Mouse (Mus musculus) kidney, adult 9 months (tissue): ENCODE results near the gene Gins3.
"Not testable (repeated sequence)": the region's sequence is repeated elsewhere in the genome, so short reads cannot be mapped to it uniquely, and the experiment has no call there.

Experiments
- DNase-seq: peaks from one replicate; pipeline ENCODE4 v3.0.0; 2022

Gins3 gene

DNA sequence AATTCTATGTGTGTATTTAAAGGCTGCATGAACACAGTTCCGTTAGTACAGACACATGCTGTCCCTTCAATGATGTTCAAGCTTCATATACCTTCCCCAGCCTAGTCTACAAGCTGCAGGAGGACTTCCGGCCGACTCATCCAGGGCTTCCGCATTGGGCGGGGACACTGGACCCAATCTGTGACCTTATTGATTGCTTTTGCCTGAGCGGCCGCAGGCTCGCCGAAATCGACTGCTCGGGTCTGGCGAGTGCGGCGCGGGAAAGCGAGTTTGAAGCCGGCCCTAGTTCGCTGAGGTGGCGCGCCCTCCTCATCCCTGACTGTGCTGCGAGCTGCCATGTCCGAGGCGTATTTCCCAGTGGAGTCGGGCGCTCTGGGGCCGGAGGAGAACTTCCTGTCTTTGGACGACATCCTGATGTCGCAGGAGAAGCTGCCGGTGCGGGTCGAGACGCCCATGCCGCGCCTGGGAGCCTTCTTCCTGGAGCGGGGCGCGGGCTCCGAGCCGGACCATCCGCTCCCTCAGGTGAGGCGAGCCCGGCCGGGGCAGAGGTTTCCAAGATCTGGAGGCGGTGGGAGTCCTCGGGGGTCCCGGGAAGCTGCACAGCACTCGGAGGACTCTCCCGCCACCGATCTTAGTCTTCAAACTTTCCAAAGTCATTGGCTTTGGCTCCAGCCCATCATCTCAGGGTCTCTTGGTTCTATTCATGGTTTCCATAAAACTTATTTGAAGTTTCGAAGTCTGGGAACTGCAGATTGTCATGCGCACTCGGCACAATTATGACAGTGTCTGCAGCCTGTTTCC lies at the start of gene Gins3:
Gene Gins3 (plus strand): TSS at position 192 of the 801 bp plus-strand sequence.
- peak; percentile 96 for DNase-seq

DNA sequence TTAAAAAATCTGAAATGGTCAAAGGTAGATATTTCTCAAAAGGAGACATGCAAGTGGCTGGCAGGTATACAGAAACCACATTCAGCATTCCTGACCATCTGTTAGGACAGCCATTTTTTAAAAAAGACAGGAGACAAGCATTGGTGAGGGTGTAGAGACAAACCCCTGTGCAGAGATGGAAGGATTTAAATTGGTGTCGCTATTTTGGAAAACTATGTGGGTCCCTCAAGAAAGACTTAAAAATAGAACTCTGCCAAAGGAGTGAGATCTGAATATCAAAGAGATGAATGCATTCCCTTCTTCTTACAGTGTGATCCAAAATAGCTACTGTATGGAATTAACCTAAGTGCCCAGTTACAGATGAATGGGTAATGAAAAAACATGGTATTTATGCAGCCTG lies 45.9 kb upstream of the Gins3 start:
- no peak for DNase-seq

DNA sequence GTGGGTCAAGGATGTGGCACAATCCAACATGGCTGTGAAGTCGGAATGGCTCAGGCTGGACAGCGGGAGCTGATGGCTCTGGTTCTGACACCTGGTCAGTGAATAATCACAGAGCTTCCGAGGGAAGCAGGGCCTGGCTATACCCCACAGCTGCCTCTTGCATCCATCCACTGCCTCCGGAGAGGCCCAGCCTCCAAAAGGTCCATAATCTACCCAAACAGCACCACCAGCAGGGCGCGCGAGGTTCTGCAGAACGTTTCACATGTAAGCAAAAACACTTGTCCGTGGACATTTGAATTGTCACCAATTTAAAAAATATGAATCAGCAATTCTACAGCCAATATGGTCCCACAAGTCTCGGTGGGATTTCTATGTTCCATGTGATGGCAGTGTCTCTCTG lies 44.0 kb upstream of the Gins3 start:
- no peak for DNase-seq

DNA sequence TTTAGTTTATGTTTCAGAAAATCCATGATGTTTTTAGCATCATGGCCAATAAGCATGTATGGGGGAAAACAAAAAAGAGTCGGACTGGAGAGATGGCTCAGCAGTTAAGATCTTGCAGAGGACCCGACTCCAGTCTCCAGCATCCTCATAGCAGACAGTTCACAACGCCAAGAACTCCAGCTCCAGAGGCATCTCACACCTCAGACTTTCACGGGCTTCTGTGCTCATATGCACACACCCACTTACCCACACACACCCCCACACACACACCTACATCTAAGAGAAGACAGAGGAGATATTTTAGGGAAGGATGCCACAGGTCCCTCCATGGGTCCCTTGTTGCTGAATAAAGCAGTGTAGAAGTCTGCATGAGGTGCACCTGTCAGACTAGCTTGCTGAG lies 42.7 kb upstream of the Gins3 start:
- DNase-seq = no peak

DNA sequence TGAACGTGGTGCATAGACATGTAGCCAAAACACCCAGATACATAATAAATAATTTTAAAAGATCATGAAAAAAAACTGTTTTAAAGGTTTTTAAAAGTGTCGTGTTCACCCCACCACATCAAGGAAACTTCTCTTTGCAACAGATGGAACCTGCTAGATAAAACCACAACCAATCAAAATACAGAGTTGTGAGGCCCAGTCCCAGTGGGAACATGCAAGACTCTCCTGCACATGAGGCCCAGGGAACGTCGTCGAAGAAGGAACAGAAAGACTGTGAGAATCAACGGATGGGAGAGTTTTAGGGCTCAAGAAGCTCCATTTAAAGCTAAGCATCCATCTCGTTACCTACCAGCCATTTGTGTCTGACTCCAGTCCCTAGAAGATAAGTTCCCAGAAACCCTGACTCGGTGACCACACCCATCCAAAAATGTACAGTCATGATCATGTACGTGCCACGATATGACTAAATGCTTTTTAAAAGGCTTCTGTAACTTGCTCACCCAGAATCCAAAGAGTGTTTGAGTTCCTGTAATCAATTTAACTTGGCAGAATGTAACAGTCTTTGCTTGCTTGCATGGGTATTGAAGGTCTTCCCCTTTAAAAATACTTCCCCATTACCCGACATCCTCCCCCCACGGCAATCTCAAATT lies 41.0 kb upstream of the Gins3 start:
- DNase-seq = no peak

DNA sequence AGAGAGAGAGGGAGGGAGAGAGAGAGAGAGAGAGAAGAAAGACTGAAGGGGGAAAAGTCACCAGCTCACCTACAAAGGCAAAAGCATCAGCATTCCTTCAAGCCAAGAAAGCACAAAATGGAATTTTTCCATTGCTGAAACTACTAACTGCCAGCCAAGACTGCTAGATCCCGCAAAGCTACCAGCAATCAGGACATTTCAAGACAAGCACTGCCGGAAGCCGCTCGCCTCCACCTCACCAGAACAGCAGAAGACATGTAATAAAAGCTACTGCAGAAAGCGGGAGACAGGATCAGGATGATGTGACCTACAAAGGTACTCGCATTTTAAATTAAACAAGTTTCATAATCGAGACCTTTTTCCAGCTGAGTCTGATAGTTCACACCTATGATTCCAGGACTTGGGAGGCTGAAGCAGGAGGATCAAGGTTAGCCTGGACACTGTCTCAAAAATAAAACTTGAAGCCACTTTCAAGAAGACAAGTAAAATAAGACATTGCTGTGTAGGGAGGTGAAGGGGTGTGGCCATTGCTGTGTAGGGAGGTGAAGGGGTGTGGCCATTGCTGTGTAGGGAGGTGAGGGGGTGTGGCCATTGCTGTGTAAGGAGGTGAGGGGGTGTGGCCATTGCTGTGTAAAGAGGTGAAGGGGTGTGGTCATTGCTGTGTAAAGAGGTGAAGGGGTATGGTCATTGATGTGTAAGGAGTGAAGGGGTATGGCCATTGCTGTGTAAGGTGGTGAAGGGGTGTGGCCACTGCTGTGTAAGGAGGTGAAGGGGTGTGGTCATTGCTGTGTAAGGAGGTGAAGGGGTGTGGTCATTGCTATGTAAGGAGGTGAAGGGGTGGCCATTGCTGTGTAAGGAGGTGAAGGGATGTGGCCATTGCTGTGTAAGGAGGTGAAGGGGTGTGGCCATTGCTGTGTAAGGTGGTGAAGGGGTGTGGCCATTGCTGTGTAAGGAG lies 39.5 kb upstream of the Gins3 start:
- DNase-seq = no peak

DNA sequence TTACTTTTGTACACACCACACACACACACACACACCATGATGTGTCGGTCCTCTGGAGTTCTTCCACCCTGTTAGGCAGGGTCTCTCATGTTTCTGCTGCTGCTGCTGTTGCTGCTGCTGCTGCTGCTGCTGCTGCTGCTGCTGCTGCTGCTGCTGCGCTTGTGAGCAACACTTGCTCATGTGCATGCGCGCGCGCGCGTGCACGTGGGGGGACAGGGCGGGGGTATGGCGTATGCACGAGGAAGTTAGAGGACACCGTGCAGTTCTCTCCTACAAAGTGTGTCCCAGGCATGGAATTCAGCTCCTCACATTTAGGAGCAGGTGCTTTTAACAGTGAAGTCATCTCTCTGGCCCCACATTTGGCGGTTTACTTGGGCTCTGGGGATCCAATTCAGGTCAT lies 38.1 kb upstream of the Gins3 start:
- DNase-seq = no peak

DNA sequence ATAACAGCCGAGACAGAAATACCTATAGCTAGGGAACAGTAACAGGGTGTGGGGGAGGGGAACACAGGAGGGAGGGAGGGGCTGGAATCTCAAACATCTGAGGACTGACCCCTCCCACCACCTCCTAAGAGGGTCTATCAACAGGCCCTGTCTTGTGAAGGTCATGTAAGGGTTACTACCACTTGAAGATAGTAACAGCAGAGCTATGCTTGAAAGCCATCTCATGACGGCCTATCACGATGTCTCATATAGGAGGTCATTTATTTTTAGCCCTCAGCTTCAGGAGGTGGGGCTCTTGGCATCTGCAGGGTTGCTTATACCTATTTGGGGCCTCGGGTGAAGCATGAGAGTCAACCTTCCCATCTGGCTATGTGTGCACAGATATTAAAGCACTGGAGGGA lies 36.4 kb upstream of the Gins3 start:
- no peak for DNase-seq

DNA sequence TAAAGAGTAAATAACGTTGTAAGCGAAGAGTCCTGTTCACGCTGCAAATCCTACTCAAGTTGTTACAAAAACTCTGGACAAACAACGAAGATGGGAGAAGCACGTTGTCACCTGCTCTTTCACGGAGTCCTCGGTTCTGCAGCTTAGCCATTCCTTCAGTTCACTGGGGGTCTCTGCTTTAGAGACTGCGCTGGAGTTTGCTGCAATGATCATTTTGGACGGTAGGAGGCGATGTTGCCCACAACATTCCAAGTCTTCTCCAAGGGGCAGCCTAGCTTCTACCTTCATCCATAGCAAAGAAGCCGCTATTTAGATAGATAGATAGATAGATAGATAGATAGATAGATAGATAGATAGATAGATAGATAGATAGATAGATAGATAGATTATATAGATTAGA lies 33.4 kb upstream of the Gins3 start:
- peak; percentile 39 for DNase-seq

DNA sequence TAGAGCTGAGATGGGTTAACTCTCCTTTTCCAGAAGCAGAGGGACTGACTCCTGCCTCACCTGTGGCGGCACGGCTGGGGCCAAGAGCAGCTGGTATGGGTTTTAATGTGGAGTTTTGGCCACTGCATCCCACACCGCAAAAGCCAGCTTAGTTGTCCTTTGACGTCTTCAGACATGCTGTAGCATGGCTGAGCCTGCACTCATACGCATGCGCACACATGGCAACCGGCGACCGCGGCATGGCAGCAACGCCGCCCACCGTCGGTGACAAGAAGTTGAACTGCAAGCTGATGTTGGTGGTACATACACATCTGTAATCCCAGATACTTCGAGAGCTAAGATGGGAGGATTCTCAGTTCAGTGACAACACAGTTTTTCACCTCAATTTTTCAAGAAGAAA lies 31.9 kb upstream of the Gins3 start:
- no peak for DNase-seq

DNA sequence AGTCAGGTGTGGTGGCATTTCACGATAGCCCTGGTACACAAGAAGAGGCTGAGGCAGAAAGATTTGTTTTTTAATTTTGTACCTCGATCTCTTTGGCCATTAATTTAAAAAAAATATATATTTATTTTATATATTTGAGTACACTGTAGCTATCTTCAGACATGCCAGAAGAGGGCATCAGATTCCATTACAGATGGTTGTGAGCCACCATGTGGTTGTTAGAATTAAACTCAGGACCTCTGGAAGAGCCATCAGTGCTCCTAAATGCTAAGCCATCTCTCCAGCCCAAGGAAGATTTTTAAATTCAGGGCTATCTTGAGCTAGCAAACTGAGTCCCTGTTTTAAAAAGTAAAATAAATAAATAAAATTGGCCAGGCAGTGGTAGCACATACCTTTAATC lies 31.1 kb upstream of the Gins3 start:
- DNase-seq = no peak

DNA sequence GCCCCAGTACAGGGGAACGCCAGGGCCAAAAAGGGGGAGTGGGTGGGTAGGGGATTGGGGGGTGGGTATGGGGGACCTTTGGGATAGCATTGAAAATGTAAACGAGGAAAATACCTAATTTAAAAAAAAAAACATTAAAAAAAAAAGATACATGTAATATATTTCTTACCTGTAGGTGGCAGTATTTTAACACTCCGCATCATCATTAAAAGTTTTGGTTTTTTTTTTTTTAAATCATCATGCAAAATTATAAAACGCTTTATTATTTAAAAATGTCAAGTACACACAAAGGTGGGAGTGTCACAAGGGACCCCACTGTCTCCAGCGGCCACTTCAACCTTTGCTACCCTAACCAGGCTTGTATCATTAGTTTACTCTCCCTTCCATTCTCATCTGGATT lies 26.7 kb upstream of the Gins3 start:
- not testable (repeated sequence) for DNase-seq

DNA sequence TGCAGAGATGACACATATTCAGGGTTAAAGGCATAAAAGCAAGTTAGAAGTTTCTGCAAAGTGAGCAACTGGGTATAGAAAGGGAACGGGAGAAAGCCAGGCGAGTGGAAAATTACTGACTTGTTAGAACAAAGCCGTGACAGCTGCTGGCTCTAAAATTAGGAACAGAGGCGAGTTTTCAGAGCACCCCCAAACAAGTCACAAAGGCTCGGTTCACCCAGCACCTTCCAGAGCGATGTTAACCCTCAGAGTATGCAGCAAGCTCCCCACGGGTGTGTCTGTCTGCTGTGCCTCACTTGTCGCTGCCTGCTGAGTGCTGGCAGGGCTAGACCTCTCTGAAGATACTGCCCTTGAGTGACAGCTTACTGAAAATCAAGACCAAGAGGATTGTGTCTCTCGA lies 26.0 kb upstream of the Gins3 start:
- DNase-seq = no peak

DNA sequence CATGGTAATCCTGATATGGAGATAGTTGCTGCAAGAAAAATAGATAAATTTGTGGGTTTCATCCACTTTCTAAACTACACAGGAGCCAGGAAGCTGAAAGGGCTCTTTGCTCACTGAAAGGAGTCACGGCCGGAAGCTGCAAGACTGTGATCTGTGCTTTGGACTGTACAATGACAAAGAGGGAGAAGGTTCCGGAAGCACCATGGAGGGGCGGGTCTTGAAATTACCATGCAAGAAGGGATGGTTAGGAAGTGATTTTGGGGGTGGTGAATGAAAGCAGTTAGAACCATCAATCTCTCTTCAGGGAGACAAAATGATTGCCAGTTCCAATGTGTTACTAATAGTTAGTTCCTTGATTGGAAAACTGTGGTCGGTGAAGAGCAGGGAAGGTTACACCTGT lies 23.8 kb upstream of the Gins3 start:
- no peak for DNase-seq

DNA sequence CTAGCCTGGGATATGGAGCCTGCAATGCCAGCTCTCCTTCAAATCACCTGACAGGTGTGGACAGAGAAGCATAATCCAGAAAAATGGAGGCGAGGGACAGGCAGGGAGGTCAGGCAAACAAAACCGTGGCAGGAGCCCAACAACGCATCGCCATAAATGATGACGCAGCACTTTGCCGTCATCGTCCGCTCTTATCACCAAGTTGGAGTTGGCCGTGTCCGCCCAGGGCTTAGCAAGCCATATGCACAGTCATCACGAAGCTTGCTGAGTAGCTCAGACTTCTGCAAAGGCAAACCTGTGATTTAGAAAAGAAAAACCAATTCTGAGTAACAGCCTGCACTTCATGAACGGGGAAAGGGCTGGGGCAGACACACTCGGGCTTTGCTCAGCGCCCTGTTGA lies 22.5 kb upstream of the Gins3 start:
- DNase-seq = no peak

DNA sequence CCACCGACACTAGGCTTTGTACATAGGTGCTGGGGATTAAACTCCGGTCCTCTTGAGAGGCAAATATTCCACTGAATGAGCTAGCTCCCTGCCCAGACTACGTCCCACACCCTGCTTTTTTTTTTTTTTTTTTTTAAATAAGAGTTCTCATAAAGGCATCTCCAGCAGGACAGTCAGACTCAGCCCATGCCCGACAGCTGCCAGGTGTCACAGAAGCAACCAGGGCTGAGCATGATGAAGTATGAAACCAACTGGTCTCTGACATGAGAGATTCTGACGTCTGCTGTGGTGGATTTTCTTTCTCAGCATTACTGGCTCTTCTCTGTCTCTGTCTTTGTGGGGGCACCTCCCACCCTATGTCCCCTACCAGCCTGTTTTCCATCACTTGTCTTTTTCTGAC lies 21.5 kb upstream of the Gins3 start:
- no peak for DNase-seq

DNA sequence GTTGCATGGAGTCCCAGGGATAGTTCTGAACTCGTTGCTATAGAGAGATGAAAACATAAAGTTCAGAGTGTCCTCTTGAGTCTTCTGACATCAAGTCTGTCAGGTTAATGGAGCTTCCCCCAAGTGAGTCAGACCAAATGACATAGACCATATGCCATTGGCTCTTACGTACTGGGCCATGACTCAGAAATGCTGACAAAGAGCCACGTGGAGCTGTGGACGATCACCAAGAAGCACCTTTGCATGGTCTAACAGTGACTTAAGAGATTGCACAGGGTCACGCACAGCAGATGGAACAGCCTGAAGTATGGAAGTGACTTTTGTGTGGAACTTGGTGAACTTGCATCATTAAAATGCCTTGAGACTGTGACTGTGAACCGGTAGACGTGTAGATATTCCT lies 16.9 kb upstream of the Gins3 start:
- no peak for DNase-seq

DNA sequence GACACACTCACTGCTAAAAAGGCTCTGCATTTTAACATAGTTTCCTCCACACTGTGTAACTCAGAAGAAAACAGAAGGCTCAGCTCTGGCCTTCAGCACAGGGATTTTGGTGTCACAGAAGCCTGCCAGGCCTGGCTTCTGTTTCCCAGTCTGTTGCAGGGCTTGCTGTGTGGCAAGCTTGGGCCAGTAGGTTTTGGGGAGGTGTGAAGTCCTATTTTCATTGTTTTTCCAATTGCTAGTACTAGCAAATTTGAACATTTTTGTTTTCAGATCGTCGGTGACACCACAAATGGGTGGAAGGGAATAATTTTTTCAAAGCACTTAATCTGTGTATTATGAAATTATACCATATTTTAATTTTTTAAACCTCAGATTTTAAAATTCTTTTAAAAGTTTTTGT lies 13.2 kb upstream of the Gins3 start:
- no peak for DNase-seq

DNA sequence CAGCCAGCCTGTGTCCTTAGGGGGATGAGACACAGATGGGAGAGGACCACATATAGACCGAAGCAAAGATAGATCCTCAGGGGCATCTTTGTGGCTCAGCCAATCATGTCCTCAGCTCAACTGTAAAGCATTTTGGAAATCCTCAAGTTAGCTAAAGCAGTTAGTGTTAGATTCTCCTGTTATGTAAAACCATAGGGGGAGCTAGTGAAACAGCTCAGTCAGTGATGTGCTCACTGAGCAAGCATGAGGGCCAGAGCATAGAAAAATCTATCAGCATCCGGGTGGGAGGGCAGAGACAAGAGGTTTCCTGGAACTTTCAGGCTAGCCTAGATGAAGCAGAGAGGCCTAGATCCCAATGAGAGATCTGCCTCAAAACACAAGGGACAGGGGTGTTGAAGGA lies 8.4 kb upstream of the Gins3 start:
- DNase-seq = no peak

DNA sequence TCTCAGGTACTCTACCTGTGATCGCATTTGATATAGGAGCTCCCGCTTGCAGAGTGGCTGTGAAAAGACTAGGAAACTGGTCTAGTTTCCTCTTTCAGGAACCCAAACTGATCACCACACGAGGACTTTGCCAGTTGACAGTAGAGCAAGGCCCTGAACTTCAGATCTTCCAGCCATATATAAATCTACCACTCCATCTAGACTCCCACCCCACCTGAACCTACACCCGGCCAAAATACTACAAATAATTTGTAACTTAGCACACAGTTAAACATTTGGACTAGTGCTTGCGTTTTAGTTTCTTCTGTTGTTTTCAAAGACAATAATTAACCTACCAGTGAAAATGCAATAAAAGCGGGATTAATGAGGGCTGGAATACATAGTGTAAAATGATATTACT lies 413 bp upstream of the Gins3 start:
- DNase-seq = peak; percentile 4

DNA sequence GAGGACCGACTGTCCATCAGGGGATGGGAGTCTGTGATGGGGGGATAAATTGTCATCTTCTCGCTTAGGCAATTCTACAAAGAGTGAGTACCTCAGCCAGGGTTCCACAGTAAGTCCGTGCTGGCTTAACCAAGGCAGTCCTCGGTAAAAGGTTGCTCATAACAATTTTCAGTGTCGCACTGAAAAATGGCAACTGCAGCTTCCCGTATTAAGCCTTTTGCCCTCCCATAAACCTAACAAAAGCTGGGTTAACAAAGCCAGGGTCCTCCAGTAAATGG lies 749 bp downstream of the Gins3 start:
- DNase-seq = no peak

DNA sequence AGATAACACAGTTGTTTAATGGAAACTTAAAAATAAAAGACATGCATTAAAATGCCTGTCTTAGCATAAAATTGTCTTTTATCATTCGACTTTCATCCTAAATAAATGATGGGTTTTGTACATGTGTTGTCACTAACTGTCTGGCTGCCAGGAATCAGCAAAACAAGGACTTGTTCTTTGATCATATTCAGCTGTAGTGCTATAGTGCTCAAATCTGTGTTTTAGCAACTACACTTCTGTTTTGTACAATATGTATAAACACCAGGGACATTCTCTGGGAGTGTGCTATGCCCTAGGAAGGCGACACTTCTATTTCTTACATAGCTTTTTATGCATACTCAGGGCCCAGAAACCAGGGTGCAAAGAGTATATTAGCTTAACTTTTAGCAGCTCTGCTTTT lies 11.7 kb downstream of the Gins3 start:
- DNase-seq = no peak

DNA sequence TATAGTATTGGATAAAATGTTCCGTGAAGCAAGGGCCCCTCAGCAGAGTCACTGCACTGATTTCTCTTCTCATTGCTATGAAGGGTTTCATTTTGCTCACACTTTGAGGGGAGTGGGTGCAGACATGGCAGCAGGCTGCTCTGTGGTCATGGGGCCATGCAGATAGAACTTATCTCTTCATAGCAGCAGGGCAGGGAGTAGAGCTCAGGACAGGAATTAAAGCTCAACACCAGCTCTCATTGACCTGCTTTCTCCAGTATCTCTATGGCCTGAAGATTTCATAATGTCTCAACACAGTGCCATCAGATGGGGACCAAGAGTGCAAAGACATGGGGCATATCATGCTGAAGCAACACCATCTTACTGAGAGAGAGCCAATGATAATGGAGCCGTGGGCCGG lies 15.0 kb downstream of the Gins3 start:
- no peak for DNase-seq

DNA sequence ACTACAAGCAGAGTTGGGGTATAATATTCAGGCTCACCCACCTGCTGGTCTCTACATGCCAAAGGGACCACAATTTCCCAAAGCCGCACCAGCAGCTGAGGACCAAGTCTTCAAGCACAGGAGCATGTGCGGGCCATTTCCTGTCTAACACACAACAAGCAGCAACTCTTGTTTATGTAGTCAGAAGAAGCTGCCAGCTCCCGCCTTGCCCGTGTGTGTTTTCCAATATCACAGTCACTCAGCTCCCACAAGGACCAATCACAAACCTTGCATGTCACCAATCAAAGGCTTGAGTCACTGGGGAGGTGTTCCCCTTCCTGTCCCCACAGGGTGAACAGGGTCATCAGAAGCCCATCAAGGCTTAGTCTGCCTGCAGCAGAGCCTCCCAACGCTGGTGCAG lies 20.1 kb downstream of the Gins3 start:
- no peak for DNase-seq
